Mouse (Mus musculus): ENCODE measurements around the gene Agpat1. TPM values are rescaled to one million over a fixed set of nuclear protein-coding genes. Genes with fewer than 3 reads are reported as not detected.

The Agpat1 gene
- polyA plus RNA-seq, 1 experiment from 2014 or later, result 42.6 TPM

DNA sequence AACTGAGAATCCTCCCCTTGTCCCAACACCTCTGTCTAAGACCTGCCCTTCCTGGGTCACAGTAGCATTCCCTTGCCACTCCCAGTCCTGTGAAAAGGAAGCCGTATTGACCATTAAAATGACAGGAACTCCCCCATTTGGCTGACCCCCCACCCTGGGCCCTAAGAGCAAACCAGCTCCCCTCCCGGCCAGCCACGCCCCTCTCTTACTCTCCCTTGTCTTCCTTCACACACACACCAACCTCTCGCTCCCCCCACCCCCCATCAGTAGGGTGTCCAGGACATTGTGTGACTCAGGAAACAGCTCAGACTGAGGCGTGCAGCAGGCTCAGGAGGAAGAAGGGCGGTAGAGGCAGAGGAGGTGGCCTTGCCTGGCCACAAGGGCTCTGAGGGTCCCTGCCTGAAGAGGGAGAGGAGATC is 40.0 kb upstream of the Agpat1 start, which contains the start of gene Notch4:
Notch4 (plus strand) TSS at position 266 of the 419 bp plus-strand sequence.
- no peaks in the 10 kb centered on the region for H3K27me3 ChIP-seq (ENCODE audit: control insufficient read depth, insufficient read depth, low read length)
- 6% methylated on average over 6 of the region's 6 CpGs for WGBS
- no peaks in the 10 kb centered on the region for H3K9me3 ChIP-seq (replicated peaks; ENCODE audit: control insufficient read depth, low read length)
- ATAC-seq (ENCODE audit: insufficient read depth, low FRiP score), result peak; percentile 79; the same call in 1 of the 2 replicates
- peaks cover 10% of the 10 kb centered on the region for H3K4me1 ChIP-seq (ENCODE audit: control insufficient read depth, insufficient read depth, low read length)
- peak within 1 kb of the TSS; percentile 22 for H3K4me2 ChIP-seq (ENCODE audit: low read depth, low read length)
- no peaks in the 10 kb centered on the region for H3K36me3 ChIP-seq (ENCODE audit: control insufficient read depth, insufficient read depth, low read length)
- peak within 1 kb of the TSS; percentile 14 for H3K4me3 ChIP-seq (replicated peaks; ENCODE audit: low read length)
- H3K27ac ChIP-seq (ENCODE audit: low read length), result peak within 1 kb of the TSS; percentile 71
- peak within 1 kb of the TSS; percentile 46 for H3K9ac ChIP-seq (ENCODE audit: low read length)

- ATAC-seq (ENCODE audit: insufficient read depth, low FRiP score), result no peak
- Histone ChIP-seq H3K36me3 (ENCODE audit: control insufficient read depth, insufficient read depth, low read length) (no peaks in the 10 kb centered on the region), H3K4me1 (ENCODE audit: control insufficient read depth, insufficient read depth, low read length) (peaks cover 10% of the 10 kb centered on the region), H3K9me3 (replicated peaks; ENCODE audit: control insufficient read depth, low read length) (no peaks in the 10 kb centered on the region), H3K27me3 (ENCODE audit: control insufficient read depth, insufficient read depth, low read length) (no peaks in the 10 kb centered on the region), H3K27ac (ENCODE audit: low read length) (peak overlapping the region; percentile 71), H3K4me2 (ENCODE audit: low read depth, low read length) (peak overlapping the region; percentile 22), H3K9ac (ENCODE audit: low read length) (peak overlapping the region; percentile 46; the same call in 1 of the 2 replicates), H3K4me3 (replicated peaks; ENCODE audit: low read length) (peak overlapping the region; percentile 14)
- 34% methylated on average over 3 of the region's 3 CpGs for WGBS
Measured at GRCm38 (mm10) chr17:34564796-34565195, 39.3 kb upstream of the Agpat1 start.

GRCm38 (mm10) chr17:34567311-34567710 is 36.8 kb upstream of the Agpat1 start:
- ATAC-seq (ENCODE audit: insufficient read depth, low FRiP score), result no peak
- Histone ChIP-seq H3K27me3 (ENCODE audit: control insufficient read depth, insufficient read depth, low read length) (no peaks in the 10 kb centered on the region), H3K27ac (ENCODE audit: low read length) (no peak overlapping the region), H3K9ac (ENCODE audit: low read length) (no peak overlapping the region), H3K36me3 (ENCODE audit: control insufficient read depth, insufficient read depth, low read length) (no peaks in the 10 kb centered on the region), H3K4me2 (ENCODE audit: low read depth, low read length) (no peak overlapping the region), H3K4me3 (replicated peaks; ENCODE audit: low read length) (no peak overlapping the region), H3K9me3 (replicated peaks; ENCODE audit: control insufficient read depth, low read length) (no peaks in the 10 kb centered on the region), H3K4me1 (ENCODE audit: control insufficient read depth, insufficient read depth, low read length) (peaks cover 10% of the 10 kb centered on the region)
- 70% methylated on average over 9 of the region's 9 CpGs for WGBS

DNA sequence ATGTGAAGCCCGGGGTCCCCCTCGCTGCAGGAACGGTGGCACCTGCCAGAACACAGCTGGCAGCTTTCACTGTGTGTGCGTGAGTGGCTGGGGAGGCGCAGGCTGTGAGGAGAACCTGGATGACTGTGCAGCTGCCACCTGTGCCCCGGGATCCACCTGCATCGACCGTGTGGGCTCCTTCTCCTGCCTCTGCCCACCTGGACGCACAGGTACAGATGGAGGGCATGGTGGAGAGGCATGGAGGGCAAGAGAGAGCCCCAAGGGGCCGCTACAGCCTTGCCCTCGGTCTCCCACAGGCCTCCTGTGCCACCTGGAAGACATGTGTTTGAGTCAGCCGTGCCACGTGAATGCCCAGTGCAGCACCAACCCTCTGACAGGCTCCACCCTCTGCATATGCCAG is 35.6 kb upstream of the Agpat1 start:
- Histone ChIP-seq H3K4me1 (ENCODE audit: control insufficient read depth, insufficient read depth, low read length) (peaks cover 10% of the 10 kb centered on the region), H3K27ac (ENCODE audit: low read length) (no peak overlapping the region), H3K4me3 (replicated peaks; ENCODE audit: low read length) (no peak overlapping the region), H3K27me3 (ENCODE audit: control insufficient read depth, insufficient read depth, low read length) (no peaks in the 10 kb centered on the region), H3K36me3 (ENCODE audit: control insufficient read depth, insufficient read depth, low read length) (no peaks in the 10 kb centered on the region), H3K9ac (ENCODE audit: low read length) (no peak overlapping the region), H3K9me3 (replicated peaks; ENCODE audit: control insufficient read depth, low read length) (no peaks in the 10 kb centered on the region), H3K4me2 (ENCODE audit: low read depth, low read length) (no peak overlapping the region)
- ATAC-seq (ENCODE audit: insufficient read depth, low FRiP score), result no peak
- WGBS, result 75% methylated on average over 13 of the region's 13 CpGs

DNA sequence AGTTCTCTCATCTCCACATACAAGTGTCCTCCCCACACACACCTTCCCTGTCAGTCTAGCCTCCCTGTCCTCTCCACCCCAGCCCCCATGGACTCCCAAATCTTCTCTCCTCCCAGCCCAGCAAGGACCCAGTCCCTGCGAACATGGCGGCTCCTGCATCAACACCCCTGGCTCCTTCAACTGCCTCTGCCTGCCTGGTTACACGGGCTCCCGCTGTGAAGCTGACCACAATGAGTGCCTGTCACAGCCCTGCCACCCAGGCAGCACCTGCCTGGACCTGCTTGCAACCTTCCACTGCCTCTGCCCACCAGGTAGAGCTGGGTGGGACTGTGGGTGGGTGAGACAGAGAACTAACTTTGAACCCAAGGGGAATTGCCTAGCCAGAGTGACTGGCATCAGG is 34.1 kb upstream of the Agpat1 start:
- H3K9me3 ChIP-seq (replicated peaks; ENCODE audit: control insufficient read depth, low read length), result no peaks in the 10 kb centered on the region
- H3K27ac ChIP-seq (ENCODE audit: low read length), result no peak overlapping the region
- WGBS, result 64% methylated on average over 4 of the region's 4 CpGs
- no peak overlapping the region for H3K9ac ChIP-seq (ENCODE audit: low read length)
- no peaks in the 10 kb centered on the region for H3K4me1 ChIP-seq (ENCODE audit: control insufficient read depth, insufficient read depth, low read length)
- no peak overlapping the region for H3K4me3 ChIP-seq (replicated peaks; ENCODE audit: low read length)
- H3K36me3 ChIP-seq (ENCODE audit: control insufficient read depth, insufficient read depth, low read length), result no peaks in the 10 kb centered on the region
- no peak overlapping the region for H3K4me2 ChIP-seq (ENCODE audit: low read depth, low read length)
- no peaks in the 10 kb centered on the region for H3K27me3 ChIP-seq (ENCODE audit: control insufficient read depth, insufficient read depth, low read length)
- no peak for ATAC-seq (ENCODE audit: insufficient read depth, low FRiP score)

GRCm38 (mm10) chr17:34571875-34572274 is 32.2 kb upstream of the Agpat1 start:
- Histone ChIP-seq H3K36me3 (ENCODE audit: control insufficient read depth, insufficient read depth, low read length) (no peaks in the 10 kb centered on the region), H3K4me1 (ENCODE audit: control insufficient read depth, insufficient read depth, low read length) (peaks cover 2% of the 10 kb centered on the region; the same call in 1 of the 2 replicates), H3K4me3 (replicated peaks; ENCODE audit: low read length) (no peak overlapping the region), H3K9ac (ENCODE audit: low read length) (no peak overlapping the region), H3K27ac (ENCODE audit: low read length) (no peak overlapping the region), H3K27me3 (ENCODE audit: control insufficient read depth, insufficient read depth, low read length) (no peaks in the 10 kb centered on the region), H3K4me2 (ENCODE audit: low read depth, low read length) (no peak overlapping the region), H3K9me3 (replicated peaks; ENCODE audit: control insufficient read depth, low read length) (no peaks in the 10 kb centered on the region)
- 17% methylated on average over 5 of the region's 5 CpGs for WGBS
- no peak for ATAC-seq (ENCODE audit: insufficient read depth, low FRiP score)

GRCm38 (mm10) chr17:34572361-34572760 is 31.7 kb upstream of the Agpat1 start:
- no peak overlapping the region for H3K4me2 ChIP-seq (ENCODE audit: low read depth, low read length)
- H3K27ac ChIP-seq (ENCODE audit: low read length), result no peak overlapping the region
- H3K4me1 ChIP-seq (ENCODE audit: control insufficient read depth, insufficient read depth, low read length), result peaks cover 3% of the 10 kb centered on the region; the same call in 1 of the 2 replicates
- 17% methylated on average over 15 of the region's 15 CpGs for WGBS
- H3K9me3 ChIP-seq (replicated peaks; ENCODE audit: control insufficient read depth, low read length), result no peaks in the 10 kb centered on the region
- no peaks in the 10 kb centered on the region for H3K27me3 ChIP-seq (ENCODE audit: control insufficient read depth, insufficient read depth, low read length)
- H3K4me3 ChIP-seq (replicated peaks; ENCODE audit: low read length), result no peak overlapping the region
- no peaks in the 10 kb centered on the region for H3K36me3 ChIP-seq (ENCODE audit: control insufficient read depth, insufficient read depth, low read length)
- no peak for ATAC-seq (ENCODE audit: insufficient read depth, low FRiP score)
- no peak overlapping the region for H3K9ac ChIP-seq (ENCODE audit: low read length)

- no peak overlapping the region for H3K4me3 ChIP-seq (replicated peaks; ENCODE audit: low read length)
- no peaks in the 10 kb centered on the region for H3K36me3 ChIP-seq (ENCODE audit: control insufficient read depth, insufficient read depth, low read length)
- no peak overlapping the region for H3K4me2 ChIP-seq (ENCODE audit: low read depth, low read length)
- ATAC-seq (ENCODE audit: insufficient read depth, low FRiP score), result no peak
- 0 out of 2 replicates have a peak overlapping the region, but pooled peaks have one; percentile 23 for H3K27ac ChIP-seq (ENCODE audit: low read length)
- H3K4me1 ChIP-seq (ENCODE audit: control insufficient read depth, insufficient read depth, low read length), result peaks cover 3% of the 10 kb centered on the region; the same call in 1 of the 2 replicates
- no peaks in the 10 kb centered on the region for H3K9me3 ChIP-seq (replicated peaks; ENCODE audit: control insufficient read depth, low read length)
- H3K9ac ChIP-seq (ENCODE audit: low read length), result no peak overlapping the region
- H3K27me3 ChIP-seq (ENCODE audit: control insufficient read depth, insufficient read depth, low read length), result no peaks in the 10 kb centered on the region
- WGBS, result 56% methylated on average over 5 of the region's 5 CpGs
Measured at GRCm38 (mm10) chr17:34576577-34576976, 27.5 kb upstream of the Agpat1 start.

DNA sequence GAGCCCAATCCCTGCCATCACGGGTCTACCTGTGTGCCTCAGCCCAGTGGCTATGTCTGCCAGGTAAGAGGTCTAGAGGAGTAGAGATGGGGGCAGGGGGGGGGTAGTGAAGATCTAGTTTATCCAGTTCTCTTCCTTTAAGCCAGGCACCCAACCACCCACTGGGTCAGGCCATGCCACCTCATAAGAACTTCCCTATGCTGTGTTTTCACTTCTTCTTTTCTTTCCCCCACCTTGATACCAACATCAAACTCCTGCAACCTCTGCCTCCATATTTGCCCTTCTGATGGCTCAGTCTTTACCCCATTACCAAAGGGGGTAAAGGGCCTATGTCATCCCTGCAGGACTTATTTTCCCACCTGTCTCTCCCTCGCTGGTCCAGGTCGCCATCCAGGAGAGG is 26.0 kb upstream of the Agpat1 start:
- no peaks in the 10 kb centered on the region for H3K9me3 ChIP-seq (replicated peaks; ENCODE audit: control insufficient read depth, low read length)
- ATAC-seq (ENCODE audit: insufficient read depth, low FRiP score), result no peak

More for the DNA sequence above, 26.0 kb upstream of the Agpat1 start:
- H3K4me2 ChIP-seq (ENCODE audit: low read depth, low read length), result no peak overlapping the region
- no peak overlapping the region for H3K4me3 ChIP-seq (replicated peaks; ENCODE audit: low read length)
- H3K27me3 ChIP-seq (ENCODE audit: control insufficient read depth, insufficient read depth, low read length), result no peaks in the 10 kb centered on the region
- no peaks in the 10 kb centered on the region for H3K36me3 ChIP-seq (ENCODE audit: control insufficient read depth, insufficient read depth, low read length)
- no peak overlapping the region for H3K9ac ChIP-seq (ENCODE audit: low read length)
- WGBS, result 91% methylated on average over 3 of the region's 3 CpGs
- peaks cover 3% of the 10 kb centered on the region; the same call in 1 of the 2 replicates for H3K4me1 ChIP-seq (ENCODE audit: control insufficient read depth, insufficient read depth, low read length)
- H3K27ac ChIP-seq (ENCODE audit: low read length), result no peak overlapping the region
